Mouse (Mus musculus): Measurements from ENCODE around the gene Runx2.

DNA sequence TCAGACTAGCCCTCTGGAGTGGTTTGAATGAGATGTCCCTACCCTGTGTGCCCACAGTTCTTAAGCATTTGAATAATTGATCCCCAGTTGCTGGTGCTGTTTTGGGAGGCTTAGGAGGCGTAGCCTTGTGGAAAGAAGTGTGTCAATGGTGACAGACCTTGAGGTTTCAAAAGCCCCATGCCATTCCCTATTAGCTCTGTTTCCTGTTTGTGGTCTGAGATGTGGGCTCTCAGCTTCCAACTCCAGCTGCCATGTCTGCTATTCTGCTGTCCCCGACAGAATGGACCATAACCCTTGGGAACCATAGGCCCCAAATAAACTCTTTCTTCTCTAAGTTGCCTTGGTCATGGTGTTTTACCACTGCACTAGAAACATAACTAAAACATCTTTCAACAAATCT, 194.1 kb downstream of the Runx2 start:
- TF ChIP-seq POLR2A (IDR thresholded peaks at IDR 0.05; ENCODE audit: insufficient read depth, low read depth, low read length) (no peak), CTCF (IDR thresholded peaks at IDR 0.05; ENCODE audit: insufficient read depth, low read depth, low read length) (no peak)

All from olfactory bulb, adult 2 months (tissue).